13 mouse cellular contexts compared by ENCODE assay signal in genomic region chr4:118256217-118256616, GRCm38 (mm10). TPM values are rescaled to one million over a fixed set of nuclear protein-coding genes. Genes with fewer than 3 reads are reported as not detected.
DNase-seq lines count a peak whose midpoint lies in the region; ATAC-seq and TF ChIP-seq lines count a peak whose summit lies in the region.
"Had no signal": no experiment of that assay in that cellular context is flagged by ENCODE, and none has a peak within 500 bp of the region (broad histone marks: within the 10 kb centered on the region; RNA-seq: fewer than 3 reads in every experiment).

No protein-coding gene starts in this region.

- H3K4me2 ChIP-seq in midbrain, embryonic 12.5 days (replicated peaks), result no peak overlapping the region
- H3K4me2 ChIP-seq in midbrain, embryonic 11.5 days, result no peak overlapping the region
- H3K4me2 ChIP-seq: limb, embryonic 13.5 days had no signal

- H3K9ac ChIP-seq in midbrain, embryonic 12.5 days (replicated peaks), result no peak overlapping the region
- H3K9ac ChIP-seq in midbrain, embryonic 11.5 days (ENCODE audit: low read length), result no peak overlapping the region
- H3K9ac ChIP-seq: limb, embryonic 13.5 days had no signal

- peaks cover 60% of the 10 kb centered on the region for H3K36me3 ChIP-seq in midbrain, embryonic 12.5 days
- peaks cover 20% of the 10 kb centered on the region for H3K36me3 ChIP-seq in midbrain, embryonic 11.5 days (ENCODE audit: control insufficient read depth, insufficient read depth, low read length)
- H3K36me3 ChIP-seq in hindbrain, embryonic 10.5 days, result peaks cover 85% of the 10 kb centered on the region
- peaks cover 78% of the 10 kb centered on the region for H3K36me3 ChIP-seq in limb, embryonic 10.5 days

- H3K4me3 ChIP-seq in midbrain, embryonic 12.5 days, result no peak overlapping the region
- no peak overlapping the region for H3K4me3 ChIP-seq in midbrain, embryonic 11.5 days (ENCODE audit: low read depth, low read length)
- no peak overlapping the region for H3K4me3 ChIP-seq in hindbrain, embryonic 10.5 days
- H3K4me3 ChIP-seq in limb, embryonic 10.5 days, result no peak overlapping the region
- H3K4me3 ChIP-seq: limb, embryonic 13.5 days had no signal

- no peak for DNase-seq in midbrain, embryonic 11.5 days (ENCODE audit: low spot score, missing footprints)
- peak; percentile 87 for DNase-seq in brain, embryonic 14.5 days (ENCODE audit: low read depth)
- no peak for DNase-seq in hindbrain, embryonic 10.5 days (ENCODE audit: low spot score)
- no peak for DNase-seq in limb, embryonic 10.5 days (ENCODE audit: low spot score)
- no peak for DNase-seq in frontal cortex, postnatal 10 days (ENCODE audit: low spot score in 2 of 2)
- DNase-seq in cerebellum, adult 11 months, result no peak
- no peak for DNase-seq in right cerebral cortex, adult 18-20 months
- DNase-seq: cerebellum, adult 2 months; gastrocnemius, postnatal 25 days; kidney, postnatal 36 days; lung, adult 18-20 months had no signal

- no peaks in the 10 kb centered on the region for H3K9me3 ChIP-seq in midbrain, embryonic 12.5 days
- H3K9me3 ChIP-seq in midbrain, embryonic 11.5 days (ENCODE audit: control insufficient read depth, low read length), result no peaks in the 10 kb centered on the region
- H3K9me3 ChIP-seq in hindbrain, embryonic 10.5 days, result no peaks in the 10 kb centered on the region
- no peaks in the 10 kb centered on the region for H3K9me3 ChIP-seq in limb, embryonic 10.5 days (replicated peaks)
- H3K9me3 ChIP-seq: limb, embryonic 13.5 days had no signal

- 82% methylated on average over 12 of the region's 12 CpGs for WGBS in midbrain, embryonic 12.5 days
- 87% methylated on average over 12 of the region's 12 CpGs for WGBS in midbrain, embryonic 11.5 days
- WGBS in hindbrain, embryonic 10.5 days, result 87% methylated on average over 12 of the region's 12 CpGs
- 65% methylated on average over 12 of the region's 12 CpGs for WGBS in limb, embryonic 10.5 days

- no peak for TF ChIP-seq CTCF in brain, embryonic 14.5 days (IDR thresholded peaks at IDR 0.05; ENCODE audit: borderline replicate concordance, extremely low read depth, insufficient read depth, insufficient read length)

- peaks cover 23% of the 10 kb centered on the region for H3K4me1 ChIP-seq in midbrain, embryonic 12.5 days
- peaks cover 11% of the 10 kb centered on the region for H3K4me1 ChIP-seq in midbrain, embryonic 11.5 days (ENCODE audit: control insufficient read depth, insufficient read depth, low read length)
- peaks cover 41% of the 10 kb centered on the region for H3K4me1 ChIP-seq in hindbrain, embryonic 10.5 days (replicated peaks)
- H3K4me1 ChIP-seq in limb, embryonic 10.5 days, result peaks cover 34% of the 10 kb centered on the region

- TF ChIP-seq POLR2A in brain, embryonic 14.5 days (IDR thresholded peaks at IDR 0.05; ENCODE audit: borderline replicate concordance, extremely low read depth, insufficient read depth, insufficient read length, poor library complexity, severe bottlenecking), result no peak

- no peak for ATAC-seq in midbrain, embryonic 12.5 days (ENCODE audit: low FRiP score, low read depth)
- ATAC-seq in midbrain, embryonic 11.5 days (ENCODE audit: low FRiP score), result no peak

- H3K27ac ChIP-seq in midbrain, embryonic 12.5 days (replicated peaks), result peak overlapping the region; percentile 42
- H3K27ac ChIP-seq in midbrain, embryonic 11.5 days (ENCODE audit: low read depth, low read length), result no peak overlapping the region
- H3K27ac ChIP-seq in hindbrain, embryonic 10.5 days, result 0 out of 2 replicates have a peak overlapping the region, but pooled peaks have one; percentile 5
- H3K27ac ChIP-seq in limb, embryonic 10.5 days, result peak overlapping the region; percentile 63; the same call in 1 of the 2 replicates
- H3K27ac ChIP-seq: limb, embryonic 13.5 days had no signal

- H3K27me3 ChIP-seq in midbrain, embryonic 12.5 days, result no peaks in the 10 kb centered on the region
- no peaks in the 10 kb centered on the region for H3K27me3 ChIP-seq in midbrain, embryonic 11.5 days (ENCODE audit: control insufficient read depth, insufficient read depth, low read length)
- H3K27me3 ChIP-seq in hindbrain, embryonic 10.5 days (ENCODE audit: insufficient read depth, poor library complexity, severe bottlenecking), result no peaks in the 10 kb centered on the region
- no peaks in the 10 kb centered on the region for H3K27me3 ChIP-seq in limb, embryonic 10.5 days (ENCODE audit: low read depth, poor library complexity, severe bottlenecking)
- H3K27me3 ChIP-seq: limb, embryonic 13.5 days had no signal

RNA-seq across cellular contexts. Expression of gene Ptprf, which starts 35.0 kb away (rescaled TPM):
- polyA plus RNA-seq in midbrain, embryonic 12.5 days (2016; fragmentation: Nextera tagmentation; extraction: Ambion mirVana), result 113 and 123 TPM in 2 replicates
- polyA plus RNA-seq in midbrain, embryonic 11.5 days (2014; fragmentation: Nextera tagmentation; extraction: Ambion mirVana), result 60.1 and 63.5 TPM in 2 replicates
- 99.7 and 154 TPM in 2 replicates for polyA plus RNA-seq in brain, embryonic 14.5 days (2012; rRNA removed)
- polyA plus RNA-seq in hindbrain, embryonic 10.5 days (2016; fragmentation: Nextera tagmentation; extraction: Ambion mirVana), result 104 and 106 TPM in 2 replicates
- polyA plus RNA-seq in limb, embryonic 10.5 days (2016; fragmentation: Nextera tagmentation; extraction: Ambion mirVana), result 67.5 and 77.3 TPM in 2 replicates
